Mouse (Mus musculus): ENCODE measurements around the gene Gm21778. TPM values are rescaled to one million over a fixed set of nuclear protein-coding genes. Genes with fewer than 3 reads are reported as not detected.
"Not testable (repeated sequence)": the region's sequence is repeated elsewhere in the genome, so short reads cannot be mapped to it uniquely, and the experiment has no call there.

Gene Gm21778
- total RNA-seq (2015; ENCODE audit: low replicate concordance) (not detected in 2 replicates), total RNA-seq (2017; ENCODE audit: low replicate concordance) (not detected in 2 replicates)

DNA sequence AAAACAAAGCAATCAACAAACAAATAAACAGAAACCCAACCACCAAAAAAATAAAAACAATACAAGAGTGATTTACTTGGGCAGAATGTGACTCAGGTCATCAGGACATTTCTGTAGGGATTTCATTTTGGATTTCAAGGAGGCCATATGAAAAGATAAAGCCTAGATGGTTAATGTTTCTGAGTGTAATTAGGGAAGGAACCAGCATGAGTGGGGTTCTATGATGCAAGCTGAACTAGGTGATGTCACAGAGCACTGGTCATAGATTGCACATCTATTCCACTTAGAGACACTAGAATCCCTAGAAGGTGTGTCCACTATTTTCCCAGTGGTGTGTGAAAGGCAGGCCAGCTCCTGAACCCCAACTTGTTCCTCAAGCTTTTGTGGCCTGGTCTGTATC lies at the start of gene Gm21778:
TSS of gene Gm21778 (plus strand) at position 301 of the 400 bp plus-strand sequence.
- not testable (repeated sequence) for ATAC-seq (replicated peaks; ENCODE audit: low FRiP score, poor library complexity, severe bottlenecking)

Other genes starting within 250 kb of the Gm21778 start
- not detected in 2 replicates for gene Gm20914, start 216.5 kb upstream of the Gm21778 start, total RNA-seq (2015; ENCODE audit: low replicate concordance)
- not detected in 2 replicates for gene Gm20914, start 216.5 kb upstream of the Gm21778 start, total RNA-seq (2017; ENCODE audit: low replicate concordance)
- gene Gm28171, start 149.1 kb upstream of the Gm21778 start, total RNA-seq (2015; ENCODE audit: low replicate concordance) = not detected in 2 replicates
- not detected in 2 replicates for gene Gm28171, start 149.1 kb upstream of the Gm21778 start, total RNA-seq (2017; ENCODE audit: low replicate concordance)

Measured in erythroblast, adult 5-6 weeks (primary cell).